Mouse (Mus musculus) bone marrow, adult 2 months (tissue): ENCODE measurements around the gene Lgals2. TPM values are rescaled to one million over a fixed set of nuclear protein-coding genes. Genes with fewer than 3 reads are reported as not detected.
A peak's percentile ranks its signal among the peaks of the same experiment; 100 is the strongest.

Experiments used
- H3K27ac ChIP-seq: fragments of 200-500 bp; 2 replicates; pipeline ENCODE4 v1.5.1; 2012; ENCODE audit warnings: low read depth, mild to moderate bottlenecking, control low read depth, inconsistent platforms, low read length; ENCODE audit not compliant: control insufficient read depth, poor library complexity, insufficient read depth
- H3K4me1 ChIP-seq: fragments of 200-500 bp; 2 replicates; pipeline ENCODE4 v1.6.1; 2011; ENCODE audit warnings: low read length; ENCODE audit not compliant: control insufficient read depth, insufficient read depth
- H3K4me3 ChIP-seq: fragments of 200-500 bp; replicated peaks from 2 replicates; pipeline ENCODE3; 2011; ENCODE audit warnings: mild to moderate bottlenecking, low read depth, low read length, control low read depth; ENCODE audit not compliant: control insufficient read depth
- CTCF ChIP-seq: fragments of 200-500 bp; IDR thresholded peaks from 2 replicates; pipeline ENCODE4 v1.5.1; 2011; ENCODE audit warnings: low read length, control low read depth; ENCODE audit not compliant: control insufficient read depth, insufficient read depth
- POLR2A ChIP-seq: fragments of 200-500 bp; IDR thresholded peaks from 2 replicates; pipeline ENCODE4 v1.6.1; 2011; ENCODE audit warnings: low read depth, mild to moderate bottlenecking, control low read depth, low read length, borderline replicate concordance; ENCODE audit not compliant: control insufficient read depth
- WGBS: fragments of 180-500 bp; shearing (Covaris S2); methylation state at CpG from one replicate; pipeline ENCODE4 v1.1.7; 2018; 5-methylcytosine and 5-hydroxymethylcytosine counted together
- polyA plus RNA-seq: library from polyadenylated mRNA; stranded (reverse); fragments of >200 nt; gene quantifications from 2 replicates; pipeline ENCODE4 v1.2.4, GENCODE M21; 2011; ENCODE audit warnings: low replicate concordance; ENCODE audit not compliant: missing spikeins, insufficient read depth, insufficient read length

The Lgals2 gene
- polyA plus RNA-seq, 1 experiment, result not detected

GRCm38 (mm10) chr15:78801571-78801970 lies 53.8 kb downstream of the Lgals2 start:
- Histone ChIP-seq H3K4me3 (peak overlapping the region; percentile 74), H3K4me1 (peaks cover 3% of the 10 kb centered on the region; the same call in 1 of the 2 replicates), H3K27ac (no peak overlapping the region)
- 82% methylated on average over 9 of the region's 9 CpGs for WGBS
- no peak for TF ChIP-seq POLR2A
- no peak for TF ChIP-seq CTCF

Other genes starting within 250 kb of the Lgals2 start
- gene Elfn2, start 136.8 kb downstream of the Lgals2 start, polyA plus RNA-seq, result not detected in 2 replicates
- 8.6 and 15.5 TPM in 2 replicates for gene Mfng, start 82.1 kb downstream of the Lgals2 start, polyA plus RNA-seq
- gene Card10, start 52.5 kb downstream of the Lgals2 start, polyA plus RNA-seq, result 11.3 and 20.8 TPM in 2 replicates
- 6.6 and 9.4 TPM in 2 replicates for gene Cdc42ep1, start 12.9 kb downstream of the Lgals2 start, polyA plus RNA-seq
- 25.8 and 55.3 TPM in 2 replicates for gene Gga1, start 21.7 kb upstream of the Lgals2 start, polyA plus RNA-seq
- not detected in 2 replicates for gene Gm49510, start 44.1 kb upstream of the Lgals2 start, polyA plus RNA-seq
- gene Sh3bp1, start 44.2 kb upstream of the Lgals2 start, polyA plus RNA-seq, result 18.9 and 63.2 TPM in 2 replicates
- gene Pdxp, start 58.4 kb upstream of the Lgals2 start, polyA plus RNA-seq, result 5.7 and 8.0 TPM in 2 replicates
- gene Lgals1, start 71.2 kb upstream of the Lgals2 start, polyA plus RNA-seq, result 75.3 and 222 TPM in 2 replicates
- gene Nol12, start 79.4 kb upstream of the Lgals2 start, polyA plus RNA-seq, result 14.6 and 30.5 TPM in 2 replicates
- gene Triobp, start 92.2 kb upstream of the Lgals2 start, polyA plus RNA-seq, result 17.0 and 32.9 TPM in 2 replicates
- gene H1f0, start 172.9 kb upstream of the Lgals2 start, polyA plus RNA-seq, result 30.4 and 32.4 TPM in 2 replicates
- gene Galr3, start 186.4 kb upstream of the Lgals2 start, polyA plus RNA-seq, result not detected in 2 replicates
- 27.1 and 43.4 TPM in 2 replicates for gene Ankrd54, start 207.4 kb upstream of the Lgals2 start, polyA plus RNA-seq
- 60.7 and 112 TPM in 2 replicates for gene Eif3l, start 219.7 kb upstream of the Lgals2 start, polyA plus RNA-seq